Mouse (Mus musculus) heart, adult 2 months (tissue): ENCODE measurements around the gene Atpaf2.

ENCODE experiments used
- EP300 ChIP-seq: fragments of 200-500 bp; IDR thresholded peaks from 2 replicates; pipeline ENCODE4 v1.6.1; 2011; ENCODE audit warnings: low read depth, low read length, control low read depth; ENCODE audit not compliant: insufficient read depth
- POLR2A ChIP-seq: fragments of 200-500 bp; IDR thresholded peaks from 2 replicates; pipeline ENCODE4 v1.6.1; 2011; ENCODE audit warnings: mild to moderate bottlenecking, low read depth, low read length, control low read depth; ENCODE audit not compliant: insufficient read depth

DNA sequence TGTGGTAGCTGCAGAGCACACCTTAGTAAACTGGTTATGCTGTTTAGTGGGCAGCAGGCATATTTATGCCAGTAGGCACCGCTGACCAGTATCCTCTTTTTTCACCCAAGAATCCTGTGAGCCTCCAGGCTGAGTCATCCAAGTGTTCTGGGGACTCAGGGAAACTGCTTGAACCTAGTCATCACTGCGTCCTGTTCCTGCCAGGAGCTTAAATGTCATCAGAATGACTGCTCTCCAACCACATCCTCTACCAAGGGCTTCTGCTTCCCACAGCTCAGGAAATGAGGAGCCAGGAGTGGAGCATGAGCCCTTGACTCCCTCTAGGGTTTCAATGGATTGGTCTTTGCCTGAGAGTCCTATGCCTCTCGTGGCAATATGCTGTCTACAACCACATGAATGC, 18.4 kb upstream of the Atpaf2 start:
- TF ChIP-seq POLR2A: no peak
- TF ChIP-seq EP300: no peak
